Mouse (Mus musculus) neural tube, embryonic 10.5 days (tissue): ENCODE measurements around the gene Gm17657.
A peak's percentile ranks its signal among the peaks of the same experiment; 100 is the strongest.
"Not testable (repeated sequence)": the region's sequence is repeated elsewhere in the genome, so short reads cannot be mapped to it uniquely, and the experiment has no call there.

Experiments
- DNase-seq: peaks from one replicate; pipeline ENCODE4 v3.0.0-alpha.2; 2017; ENCODE audit warnings: low spot score; ENCODE audit errors: extremely low spot score

The Gm17657 gene

DNA sequence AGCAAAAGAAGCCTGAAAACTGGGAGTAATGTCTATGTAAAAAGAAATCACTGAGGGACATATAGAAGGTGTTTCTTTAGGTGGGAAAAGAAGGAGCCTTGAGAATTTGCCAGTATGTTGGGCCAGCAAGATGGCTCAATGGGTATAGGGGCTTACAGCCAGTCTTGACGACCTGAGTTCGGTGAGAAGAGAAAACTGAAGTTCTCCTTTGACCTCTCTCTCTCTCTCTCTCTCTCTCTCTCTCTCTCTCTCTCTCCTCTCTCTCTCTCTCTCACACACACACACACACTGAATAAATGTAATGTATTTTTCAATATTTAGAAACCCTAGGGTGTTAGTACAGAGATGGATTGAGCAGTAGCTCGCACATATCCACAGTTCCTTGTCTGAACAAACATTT, 944 bp downstream of the Gm17657 start:
- DNase-seq, result no peak

GRCm38 (mm10) chr17:29545241-29545640, 4.2 kb downstream of the Gm17657 start:
- no peak for DNase-seq

- no peak for DNase-seq
Observed at GRCm38 (mm10) chr17:29544064-29544463, 5.4 kb downstream of the Gm17657 start.

DNA sequence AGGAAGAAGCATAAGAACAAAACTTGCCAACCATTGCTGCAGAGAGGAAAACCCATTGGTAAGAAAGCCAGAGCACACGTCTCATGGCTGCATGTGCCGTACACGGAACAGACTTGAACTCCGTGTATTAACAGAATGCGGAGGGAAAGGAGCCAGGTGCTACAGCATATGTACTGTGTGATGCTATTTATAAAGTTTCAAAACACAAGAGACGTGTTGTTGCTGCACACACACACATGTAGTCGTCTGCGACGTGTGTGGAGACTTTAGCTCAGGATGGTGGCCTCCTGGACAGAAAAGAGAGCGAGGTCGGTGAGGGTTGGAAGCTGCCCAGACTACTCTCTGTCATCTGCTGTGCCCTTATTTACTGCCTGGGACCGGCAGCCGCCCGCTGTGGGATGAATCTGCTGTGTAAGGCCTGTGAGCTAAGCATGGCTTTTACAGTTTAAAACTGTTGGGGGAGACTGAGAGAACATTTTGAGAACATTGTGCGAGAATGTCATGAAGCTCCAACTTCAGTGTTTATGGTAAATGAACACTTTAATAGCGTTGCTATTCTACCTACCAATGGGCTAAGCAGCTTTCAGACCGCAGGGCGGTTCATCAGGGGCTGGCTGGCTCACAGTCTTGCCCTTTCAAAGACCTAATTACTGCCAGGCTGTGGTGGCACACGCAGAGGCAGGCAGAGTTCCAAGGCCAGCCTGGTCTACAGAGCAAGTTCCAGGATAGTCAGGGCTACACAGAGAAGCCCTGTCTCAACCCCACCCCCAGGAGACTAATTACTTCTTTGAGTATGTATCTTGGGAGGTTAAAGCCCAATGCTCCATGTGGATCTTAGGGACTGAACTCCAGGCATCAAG, 6.4 kb downstream of the Gm17657 start:
- DNase-seq, result no peak

GRCm38 (mm10) chr17:29541419-29541818, 8.0 kb downstream of the Gm17657 start:
- DNase-seq, result no peak

GRCm38 (mm10) chr17:29540426-29540825, 9.0 kb downstream of the Gm17657 start:
- DNase-seq, result no peak

DNA sequence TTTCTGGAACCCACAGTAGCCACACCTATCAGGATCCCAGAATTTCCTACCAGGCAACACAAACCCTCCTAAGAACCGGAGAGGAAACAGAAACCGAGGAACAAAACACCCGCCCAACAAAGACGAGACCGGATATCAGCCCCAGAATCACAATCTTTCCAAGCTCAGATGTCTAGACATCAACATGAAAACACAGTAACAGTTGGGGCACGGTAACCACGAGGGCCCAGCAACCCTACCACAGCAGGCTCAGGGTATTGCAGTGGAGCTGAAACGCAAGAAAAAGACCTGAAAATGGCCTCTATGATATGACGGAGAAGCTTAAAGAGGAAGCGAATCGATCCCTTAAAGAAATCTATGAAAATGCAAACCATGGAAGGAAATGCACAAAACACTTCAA, 15.6 kb downstream of the Gm17657 start:
- no peak for DNase-seq

- DNase-seq, result no peak
Observed at GRCm38 (mm10) chr17:29531757-29532384, 17.6 kb downstream of the Gm17657 start.

- no peak for DNase-seq
Observed at GRCm38 (mm10) chr17:29531278-29531677, 18.2 kb downstream of the Gm17657 start.

DNA sequence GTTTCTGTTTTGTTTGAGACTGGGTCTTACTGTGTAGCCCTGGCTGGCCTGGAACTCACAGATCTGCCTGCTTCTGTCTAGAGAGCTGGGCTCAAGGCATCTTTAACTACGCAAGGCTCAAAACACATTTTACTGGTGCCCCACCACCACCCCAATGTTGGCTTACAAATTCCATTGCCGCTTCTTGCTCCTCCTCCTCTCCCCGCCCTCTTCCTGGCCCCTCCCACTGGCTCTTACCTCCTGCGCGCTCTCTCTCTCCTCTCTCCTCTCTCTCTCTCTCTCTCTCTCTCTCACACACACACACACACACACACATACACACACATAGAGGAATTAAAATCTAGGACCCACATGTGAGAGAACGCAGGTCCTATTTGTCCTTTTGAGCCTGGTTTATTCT, 18.9 kb downstream of the Gm17657 start:
- DNase-seq, result no peak

- DNase-seq, result no peak
Observed at GRCm38 (mm10) chr17:29528568-29529187, 20.8 kb downstream of the Gm17657 start.

DNA sequence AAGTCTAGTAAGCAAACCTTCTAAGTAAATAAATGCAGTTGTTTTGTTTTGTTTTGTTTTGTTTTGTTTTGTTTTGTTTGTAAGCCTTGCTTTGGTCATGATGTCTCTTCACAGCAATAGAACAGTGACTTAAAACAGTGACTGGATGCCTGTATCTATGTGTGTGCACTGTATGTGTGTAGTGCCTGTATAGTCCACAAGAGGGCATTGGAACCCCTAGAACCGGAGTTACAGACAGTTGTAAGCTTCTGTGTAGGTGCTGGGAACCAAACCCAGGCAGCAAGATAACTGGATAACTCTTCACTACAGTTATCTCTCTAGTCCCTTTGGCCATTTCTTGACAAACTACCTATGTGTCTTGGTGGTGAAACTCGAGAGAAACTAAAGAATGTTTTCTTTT, 23.8 kb downstream of the Gm17657 start:
- DNase-seq, result no peak

GRCm38 (mm10) chr17:29519731-29520130, 29.7 kb downstream of the Gm17657 start:
- DNase-seq, result no peak

DNA sequence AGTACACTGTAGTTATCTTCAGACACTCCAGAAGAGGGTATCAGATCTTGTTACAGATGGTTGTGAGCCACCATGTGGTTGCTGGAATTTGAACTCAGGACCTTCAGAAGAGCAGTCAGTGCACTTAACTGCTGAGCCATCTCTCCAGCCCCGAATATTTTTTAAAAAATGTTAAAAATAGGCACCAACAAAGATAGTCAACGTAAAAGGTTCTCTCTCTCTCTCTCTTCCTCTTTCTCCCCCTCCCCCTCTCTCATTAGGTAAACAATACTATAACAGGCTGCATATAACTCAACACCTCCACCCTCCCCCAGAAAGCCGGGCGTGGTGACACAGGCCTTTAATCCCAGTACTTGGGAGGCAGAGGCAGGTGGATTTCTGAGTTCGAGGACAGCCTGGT, 30.8 kb downstream of the Gm17657 start:
- DNase-seq, result not testable (repeated sequence)

DNA sequence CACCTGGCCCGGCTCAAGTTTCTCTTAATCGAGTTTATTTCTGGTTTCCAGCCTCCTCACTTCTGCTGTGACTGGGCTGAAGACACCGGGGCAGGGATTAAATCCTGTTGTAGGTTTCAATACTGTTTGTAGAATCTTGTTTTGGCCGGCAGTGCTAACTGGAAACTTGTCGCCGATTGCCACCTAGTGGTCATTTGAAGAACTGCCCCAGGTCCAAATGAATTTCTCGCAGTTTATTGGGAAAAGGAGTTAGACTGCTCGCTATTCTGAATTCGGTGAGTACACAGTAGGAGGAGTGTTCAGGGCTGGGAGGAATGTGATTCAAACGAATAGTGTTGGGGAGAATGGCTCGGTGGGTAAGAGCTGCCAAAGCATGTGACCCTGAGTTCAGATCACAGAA, 35.0 kb downstream of the Gm17657 start:
- peak; percentile 81 for DNase-seq

- peak; percentile 71 for DNase-seq
Observed at GRCm38 (mm10) chr17:29513044-29513730, 36.3 kb downstream of the Gm17657 start.

- DNase-seq, result no peak
Observed at GRCm38 (mm10) chr17:29510691-29511090, 38.7 kb downstream of the Gm17657 start.

- no peak for DNase-seq
Observed at GRCm38 (mm10) chr17:29508927-29509608, 40.4 kb downstream of the Gm17657 start.

DNA sequence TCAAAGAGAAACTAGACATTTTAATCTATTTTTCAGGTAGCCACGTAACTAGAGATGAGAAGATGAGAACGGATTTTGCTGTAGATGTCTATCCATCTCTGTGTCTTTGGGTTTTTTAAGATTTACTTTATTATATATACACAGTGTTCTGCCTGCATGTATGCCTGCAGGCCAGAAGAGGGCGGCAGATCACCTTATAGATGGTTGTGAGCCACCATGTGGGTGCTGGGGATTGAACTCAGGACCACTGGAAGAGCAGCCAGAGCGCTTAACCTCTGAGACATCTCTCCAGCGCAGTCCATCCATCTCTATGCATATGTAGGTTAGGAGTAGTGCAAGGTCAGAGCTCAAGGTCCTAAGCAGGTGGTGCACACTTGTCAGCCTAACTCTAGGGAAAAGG, 45.7 kb downstream of the Gm17657 start:
- no peak for DNase-seq

- DNase-seq, result no peak
Observed at GRCm38 (mm10) chr17:29502669-29503665, 46.5 kb downstream of the Gm17657 start.
